ENCODE assay signal across 8 mouse cellular contexts in genomic region chr6:4746036-4746695, GRCm38 (mm10). TPM values are rescaled to one million over a fixed set of nuclear protein-coding genes. Genes with fewer than 3 reads are reported as not detected.
DNase-seq lines count a peak whose midpoint lies in the region; ATAC-seq lines count a peak whose summit lies in the region.

No protein-coding gene starts in this region.

- no peaks in the 10 kb centered on the region for H3K36me3 ChIP-seq in embryonic facial prominence, embryonic 13.5 days
- H3K36me3 ChIP-seq in hindbrain, embryonic 15.5 days = no peaks in the 10 kb centered on the region
- H3K36me3 ChIP-seq in midbrain, embryonic 11.5 days (ENCODE audit: control insufficient read depth, insufficient read depth, low read length) = no peaks in the 10 kb centered on the region

- peaks cover 23% of the 10 kb centered on the region for H3K9me3 ChIP-seq in embryonic facial prominence, embryonic 13.5 days
- no peaks in the 10 kb centered on the region for H3K9me3 ChIP-seq in hindbrain, embryonic 15.5 days
- peaks cover 5% of the 10 kb centered on the region; the same call in 1 of the 2 replicates for H3K9me3 ChIP-seq in midbrain, embryonic 11.5 days (ENCODE audit: control insufficient read depth, low read length)

- peak overlapping the region; percentile 74 for H3K9ac ChIP-seq in embryonic facial prominence, embryonic 13.5 days
- peak overlapping the region; percentile 47 for H3K9ac ChIP-seq in hindbrain, embryonic 15.5 days
- H3K9ac ChIP-seq in midbrain, embryonic 11.5 days (ENCODE audit: low read length) = peak overlapping the region; percentile 82

- H3K4me2 ChIP-seq in embryonic facial prominence, embryonic 13.5 days = peak overlapping the region; percentile 58
- H3K4me2 ChIP-seq in hindbrain, embryonic 15.5 days = peak overlapping the region; percentile 60
- peak overlapping the region; percentile 51 for H3K4me2 ChIP-seq in midbrain, embryonic 11.5 days

- ATAC-seq in embryonic facial prominence, embryonic 13.5 days (ENCODE audit: insufficient number of reproducible peaks, insufficient read depth, low FRiP score, low TSS enrichment, low read depth) = no peak
- no peak for ATAC-seq in hindbrain, embryonic 15.5 days (ENCODE audit: low FRiP score, low read depth)
- no peak for ATAC-seq in midbrain, embryonic 11.5 days (ENCODE audit: low FRiP score)

- WGBS in embryonic facial prominence, embryonic 13.5 days = 38% methylated on average over 22 of the region's 22 CpGs
- 59% methylated on average over 22 of the region's 22 CpGs for WGBS in hindbrain, embryonic 15.5 days
- 51% methylated on average over 22 of the region's 22 CpGs for WGBS in midbrain, embryonic 11.5 days

- peak overlapping the region; percentile 53 for H3K4me3 ChIP-seq in embryonic facial prominence, embryonic 13.5 days
- peak overlapping the region; percentile 42 for H3K4me3 ChIP-seq in hindbrain, embryonic 15.5 days
- H3K4me3 ChIP-seq in midbrain, embryonic 11.5 days (ENCODE audit: low read depth, low read length) = peak overlapping the region; percentile 47

- H3K27ac ChIP-seq in embryonic facial prominence, embryonic 13.5 days = peak overlapping the region; percentile 80
- peak overlapping the region; percentile 80 for H3K27ac ChIP-seq in hindbrain, embryonic 15.5 days (replicated peaks)
- peak overlapping the region; percentile 73 for H3K27ac ChIP-seq in midbrain, embryonic 11.5 days (ENCODE audit: low read depth, low read length)

- peaks cover 5% of the 10 kb centered on the region for H3K4me1 ChIP-seq in embryonic facial prominence, embryonic 13.5 days
- H3K4me1 ChIP-seq in hindbrain, embryonic 15.5 days (replicated peaks) = peaks cover 5% of the 10 kb centered on the region
- peaks cover 3% of the 10 kb centered on the region; the same call in 1 of the 2 replicates for H3K4me1 ChIP-seq in midbrain, embryonic 11.5 days (ENCODE audit: control insufficient read depth, insufficient read depth, low read length)

- H3K27me3 ChIP-seq in embryonic facial prominence, embryonic 13.5 days = no peaks in the 10 kb centered on the region
- no peaks in the 10 kb centered on the region for H3K27me3 ChIP-seq in hindbrain, embryonic 15.5 days
- no peaks in the 10 kb centered on the region for H3K27me3 ChIP-seq in midbrain, embryonic 11.5 days (ENCODE audit: control insufficient read depth, insufficient read depth, low read length)

- peak; percentile 72 for DNase-seq in adrenal gland, adult 2 months
- DNase-seq in adrenal gland, postnatal 4 days (ENCODE audit: low spot score in 2 of 2) = no peak
- peak; percentile 36 for DNase-seq in MN1 (ENCODE audit: low spot score)
- peak; percentile 93 for DNase-seq in midbrain, embryonic 11.5 days (ENCODE audit: low spot score, missing footprints)
- no peak for DNase-seq in spleen, postnatal 4 days (ENCODE audit: low spot score in 2 of 2)
- DNase-seq in urinary bladder, postnatal 25 days (ENCODE audit: low spot score) = no peak

RNA-seq across cellular contexts. Expression of gene Sgce, which starts 0.8 kb away (rescaled TPM):
- 10 to 100 TPM; 73.3 to 75.4 TPM for total RNA-seq in adrenal gland, adult 2 months (2021)
- polyA plus RNA-seq in adrenal gland, adult 2 months (2012; rRNA removed) = 10.3 and 11.9 TPM in 2 replicates
- 10 to 100 TPM; 79.5 to 84.7 TPM for total RNA-seq in adrenal gland, postnatal 4 days (2021)
- 66.5 and 80.6 TPM in 2 replicates for polyA plus RNA-seq in embryonic facial prominence, embryonic 13.5 days (2015; fragmentation: Nextera tagmentation; extraction: Ambion mirVana)
- polyA plus RNA-seq in hindbrain, embryonic 15.5 days (2015; fragmentation: Nextera tagmentation; extraction: Ambion mirVana) = 57.6 and 60.8 TPM in 2 replicates
- 62.5 and 71.3 TPM in 2 replicates for polyA plus RNA-seq in midbrain, embryonic 11.5 days (2014; fragmentation: Nextera tagmentation; extraction: Ambion mirVana)

RNA-seq across cellular contexts. Expression of gene Peg10, which starts 0.9 kb away (rescaled TPM):
- 100 to 1,000 TPM; 220 to 417 TPM for total RNA-seq in adrenal gland, adult 2 months (2021)
- 102 and 152 TPM in 2 replicates for polyA plus RNA-seq in adrenal gland, adult 2 months (2012; rRNA removed)
- 100 to 1,000 TPM; 493 to 517 TPM for total RNA-seq in adrenal gland, postnatal 4 days (2021)
- polyA plus RNA-seq in embryonic facial prominence, embryonic 13.5 days (2015; fragmentation: Nextera tagmentation; extraction: Ambion mirVana) = 7.6 and 7.8 TPM in 2 replicates
- polyA plus RNA-seq in hindbrain, embryonic 15.5 days (2015; fragmentation: Nextera tagmentation; extraction: Ambion mirVana) = 6.6 and 7.0 TPM in 2 replicates
- polyA plus RNA-seq in midbrain, embryonic 11.5 days (2014; fragmentation: Nextera tagmentation; extraction: Ambion mirVana) = 11.2 and 11.9 TPM in 2 replicates

Comparison
In these comparisons a context has a peak if more than half of its experiments do, and no peak if none do; other contexts are left out.
1. DNase-seq: peak in adrenal gland, adult 2 months (single experiment), MN1 (single experiment) and midbrain, embryonic 11.5 days (single experiment); none in adrenal gland, postnatal 4 days (0 of 2), spleen, postnatal 4 days (0 of 2) and urinary bladder, postnatal 25 days (single experiment).
2. Peak in every context shown above with its lines, with median percentiles within 50 percentile points of each other: H3K27ac ChIP-seq, H3K4me2 ChIP-seq, H3K4me3 ChIP-seq and H3K9ac ChIP-seq.